Mouse (Mus musculus): ENCODE measurements around the gene Phf21a.

DNA sequence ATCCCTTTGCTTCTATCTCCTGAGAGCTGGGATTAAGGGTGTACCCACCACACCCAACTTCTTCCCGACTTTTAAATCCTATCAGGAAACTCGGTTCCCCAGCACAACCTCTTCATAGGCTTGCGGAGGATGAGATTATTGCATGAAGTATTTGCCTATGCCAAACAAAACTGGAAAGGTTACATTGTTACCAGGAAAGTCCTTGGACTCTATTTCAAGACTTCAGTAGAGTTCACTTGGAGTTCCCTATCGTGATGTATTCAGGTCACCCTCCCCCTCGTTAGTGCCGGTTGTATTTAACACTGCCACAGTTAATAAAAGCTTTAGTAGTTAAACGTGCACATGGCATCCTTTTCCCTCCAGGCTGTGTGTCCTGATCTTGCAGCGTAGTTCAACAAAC is 1.2 kb downstream of the Phf21a start:
- TF ChIP-seq GATA1 (IDR thresholded peaks at IDR 0.05; ENCODE audit: low read length) (no peak), TAL1 (IDR thresholded peaks at IDR 0.05; ENCODE audit: low read length) (no peak)
